Mouse (Mus musculus): Measurements from ENCODE around the gene Zfp948. TPM values are rescaled to one million over a fixed set of nuclear protein-coding genes. Genes with fewer than 3 reads are reported as not detected.
"Not testable (repeated sequence)": the region's sequence is repeated elsewhere in the genome, so short reads cannot be mapped to it uniquely, and the experiment has no call there.

Gene Zfp948
- total RNA-seq, 2 experiments from 2014 or later, result 10.3 to 11.4 TPM

DNA sequence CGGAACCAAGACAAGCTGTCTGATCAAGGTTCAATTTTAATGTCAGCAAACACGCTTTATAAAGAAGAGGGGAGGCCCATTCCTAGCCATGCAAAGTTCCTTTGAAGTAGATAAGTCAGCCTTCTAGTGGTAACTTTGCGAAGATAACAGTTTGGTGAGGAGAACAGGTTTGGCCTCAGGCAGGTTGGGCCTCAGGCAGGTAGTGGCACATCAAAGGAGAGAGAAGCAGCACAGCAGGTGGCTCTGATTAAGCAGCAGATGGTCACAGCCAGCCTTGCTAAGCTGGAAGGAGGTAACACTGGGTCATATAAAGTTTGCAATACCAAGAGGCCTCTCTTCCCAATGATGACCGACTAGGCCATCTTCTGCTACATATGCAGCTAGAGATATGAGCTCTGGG is 69.0 kb downstream of the Zfp948 start:
- DNase-seq, result not testable (repeated sequence)

Other genes with a start within 250 kb of the Zfp948 start
- gene Zfp677, start 183.3 kb upstream of the Zfp948 start, total RNA-seq (2021), result 1 to 10 TPM; 2.6 to 3.6 TPM
- gene Zfp54, start 143.8 kb upstream of the Zfp948 start, total RNA-seq (2021), result 1 to 10 TPM; 1.5 to 2.2 TPM
- gene Zfp51, start 116.6 kb upstream of the Zfp948 start, total RNA-seq (2021), result 1 to 10 TPM; 6.8 to 7.0 TPM
- gene Zfp53, start 78.0 kb upstream of the Zfp948 start, total RNA-seq (2021), result 1 to 10 TPM; 4.1 to 6.3 TPM
- gene Zfp52, start 31.5 kb upstream of the Zfp948 start, total RNA-seq (2021), result 10 to 100 TPM; 20.0 to 23.6 TPM
- gene Zfp983, start 83.6 kb downstream of the Zfp948 start, total RNA-seq (2021), result 1 to 10 TPM; 5.1 to 5.5 TPM
- gene Gm10226, start 124.9 kb downstream of the Zfp948 start, total RNA-seq (2021), result 1 to 10 TPM; 3.9 to 4.9 TPM
- gene Zfp760, start 140.7 kb downstream of the Zfp948 start, total RNA-seq (2021), result 1 to 10 TPM; 4.7 to 8.3 TPM
- gene Zfp229, start 163.8 kb downstream of the Zfp948 start, total RNA-seq (2021), result 10 to 100 TPM in 1 of 2 experiments, 1 to 10 TPM in 1; 9.7 to 12.6 TPM

Measured in adrenal gland, postnatal 10 days (tissue).